Mouse (Mus musculus): ENCODE results near the gene Dusp27. TPM values are rescaled to one million over a fixed set of nuclear protein-coding genes. Genes with fewer than 3 reads are reported as not detected.
"Not testable (repeated sequence)": the region's sequence is repeated elsewhere in the genome, so short reads cannot be mapped to it uniquely, and the experiment has no call there.

The Dusp27 gene
- polyA plus RNA-seq, 2 experiments from 2014 or later: not detected

GRCm38 (mm10) chr1:166141868-166142267 lies 14.1 kb upstream of the Dusp27 start:
- ATAC-seq: not testable (repeated sequence)

- no peak for ATAC-seq
These were observed 12.0 kb upstream of the Dusp27 start for GRCm38 (mm10) chr1:166139620-166140184.

DNA sequence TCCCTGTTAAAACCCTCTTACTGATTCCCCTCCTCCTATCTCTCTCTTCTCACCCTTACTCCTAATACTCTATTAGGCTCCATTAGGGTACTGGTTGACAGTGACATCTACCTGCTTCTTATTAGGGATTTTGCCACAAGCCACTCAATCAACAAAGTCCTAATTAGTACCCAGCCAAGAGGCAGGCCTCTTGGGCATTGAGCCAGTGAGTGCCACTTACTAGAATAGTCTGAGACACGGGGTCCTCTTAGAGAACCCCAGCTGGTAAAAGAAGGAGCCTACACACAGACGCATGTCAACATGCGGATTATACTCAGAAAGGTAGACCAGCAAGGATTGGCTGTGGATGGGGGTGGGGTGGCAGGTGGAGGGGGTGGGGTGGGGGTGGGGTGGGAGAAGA lies 11.4 kb upstream of the Dusp27 start:
- ATAC-seq: no peak

- ATAC-seq: no peak
These were observed 10.4 kb upstream of the Dusp27 start for GRCm38 (mm10) chr1:166138136-166138535.

DNA sequence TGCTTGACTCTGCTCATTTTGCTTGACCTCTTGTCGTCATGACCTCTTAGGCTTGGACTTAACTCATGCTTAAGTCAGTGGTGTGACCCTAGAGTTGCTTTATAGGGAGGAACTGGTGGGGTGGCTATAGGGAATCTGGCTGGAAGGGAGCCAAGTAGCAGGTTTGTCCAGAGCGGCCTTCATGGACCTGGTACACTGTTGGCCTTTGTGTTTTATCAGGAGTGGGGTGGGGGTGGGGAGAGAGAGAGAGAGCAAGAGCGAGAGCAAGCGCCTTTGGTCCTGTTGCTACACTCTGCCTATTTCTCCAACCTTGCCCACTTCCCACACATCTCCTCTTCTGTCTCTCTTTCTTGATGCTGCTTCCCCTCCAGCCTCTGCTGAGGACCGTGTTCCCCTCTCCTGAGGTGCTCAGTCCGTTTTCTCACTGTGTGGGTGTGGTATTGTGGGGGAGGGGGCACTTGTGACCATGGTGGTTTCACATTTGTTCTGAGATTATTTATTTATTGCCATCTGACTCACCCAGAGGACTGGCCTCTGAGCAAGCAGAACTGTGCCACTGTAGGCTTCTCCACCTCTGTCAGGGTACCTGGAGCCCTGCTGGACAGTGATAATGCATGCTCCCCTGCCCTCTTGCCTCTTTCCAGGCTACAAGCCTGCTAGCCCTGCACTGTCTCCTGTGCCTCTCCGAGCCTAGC lies 9.7 kb upstream of the Dusp27 start:
- no peak for ATAC-seq

DNA sequence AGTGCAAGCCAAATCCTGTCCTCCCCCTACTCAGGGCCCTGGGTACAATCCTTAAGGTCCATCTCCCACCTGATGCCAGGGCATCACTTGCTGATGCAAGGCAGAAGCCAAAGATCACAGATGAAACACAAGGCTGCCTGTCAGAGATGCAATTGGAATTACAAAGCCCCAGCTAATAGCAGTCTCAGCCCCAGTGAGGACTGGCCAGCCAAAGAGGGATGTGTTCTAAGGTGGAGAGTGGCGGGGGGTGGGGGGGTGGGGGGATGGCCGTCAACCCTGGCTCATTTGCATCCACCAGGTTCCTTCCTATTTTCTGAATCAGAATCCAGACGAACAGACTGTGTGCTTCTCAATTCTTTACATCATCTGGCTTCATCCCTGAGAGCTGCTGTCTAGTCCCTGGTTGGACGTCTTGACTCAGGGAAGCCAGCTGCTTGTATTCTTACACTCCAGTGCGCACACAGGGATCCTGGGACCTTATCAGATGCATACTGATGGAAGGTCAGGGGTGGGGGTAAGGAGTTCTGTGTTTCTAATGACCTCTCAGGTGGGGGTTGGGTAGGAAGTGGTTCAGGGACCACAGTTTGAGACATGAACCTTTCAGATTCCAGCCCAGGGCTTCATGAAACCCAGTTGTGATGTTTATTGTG lies 7.5 kb upstream of the Dusp27 start:
- no peak for ATAC-seq

- ATAC-seq: no peak
These were observed 4.6 kb upstream of the Dusp27 start for GRCm38 (mm10) chr1:166132367-166132766.

- no peak for ATAC-seq
These were observed 2.6 kb upstream of the Dusp27 start, which contains the start of gene Gpa33 for GRCm38 (mm10) chr1:166130224-166130860. TSS of gene Gpa33 (plus strand) at chr1:166130238.

GRCm38 (mm10) chr1:166128551-166128950 lies 829 bp upstream of the Dusp27 start:
- ATAC-seq: no peak

- ATAC-seq: no peak
These were observed 927 bp downstream of the Dusp27 start for GRCm38 (mm10) chr1:166126795-166127194.

DNA sequence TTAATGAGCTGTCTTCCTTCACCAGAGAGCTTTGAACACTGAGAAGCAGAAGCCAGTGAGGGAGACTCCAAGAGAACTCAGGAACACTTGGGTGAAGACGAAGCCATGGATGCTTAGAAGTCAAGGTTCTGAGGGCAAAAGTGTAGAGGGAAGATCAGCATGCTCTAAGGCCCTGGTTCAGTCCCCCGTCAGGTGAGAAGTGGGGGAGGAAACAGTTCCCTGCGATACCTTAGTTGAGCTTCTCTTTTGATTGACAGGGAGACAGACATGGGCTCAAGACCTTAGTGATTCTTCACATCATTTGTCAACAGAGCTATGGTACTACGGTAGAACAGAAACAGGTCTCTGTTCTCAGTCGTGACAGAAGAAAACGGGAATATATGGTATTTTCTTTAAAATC lies 1.4 kb downstream of the Dusp27 start:
- ATAC-seq: no peak

DNA sequence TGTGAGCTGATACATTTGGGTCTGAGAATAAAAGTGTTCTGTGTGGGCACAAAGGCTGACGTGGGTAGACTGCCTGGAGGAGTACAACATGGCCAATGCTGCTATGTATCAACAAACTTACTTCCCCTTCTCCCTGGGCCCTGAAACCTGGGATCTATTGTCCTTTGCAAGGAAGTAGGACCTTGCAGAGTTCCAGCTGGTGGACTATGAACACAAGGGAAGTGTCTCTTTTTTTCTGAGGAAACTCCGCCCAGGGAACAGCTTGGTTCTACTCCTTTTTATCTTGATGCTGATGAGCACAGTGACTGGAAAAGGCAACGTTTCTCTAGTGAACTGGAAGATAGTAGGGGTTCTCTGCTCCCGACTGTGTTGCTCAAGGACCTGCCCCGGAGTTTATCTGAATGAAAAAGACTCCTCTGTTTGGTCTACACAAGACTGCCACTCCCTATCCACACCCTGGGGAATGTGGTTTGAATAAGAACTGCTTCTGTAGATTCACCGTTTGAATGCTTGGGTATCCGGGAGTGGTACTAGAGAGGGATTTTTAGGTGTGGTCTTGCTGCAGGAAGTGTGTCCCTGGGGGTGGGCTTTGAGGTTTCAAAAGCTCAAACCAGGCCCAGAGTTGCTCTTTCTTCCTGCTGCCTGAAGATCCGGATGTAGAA lies 2.7 kb downstream of the Dusp27 start:
- no peak for ATAC-seq

GRCm38 (mm10) chr1:166123751-166124150 lies 4.0 kb downstream of the Dusp27 start:
- ATAC-seq: no peak

- ATAC-seq: no peak
These were observed 4.7 kb downstream of the Dusp27 start for GRCm38 (mm10) chr1:166123045-166123444.

- ATAC-seq: no peak
These were observed 5.6 kb downstream of the Dusp27 start for GRCm38 (mm10) chr1:166122114-166122513.

- no peak for ATAC-seq
These were observed 9.7 kb downstream of the Dusp27 start for GRCm38 (mm10) chr1:166117866-166118639.

- no peak for ATAC-seq
These were observed 12.0 kb downstream of the Dusp27 start for GRCm38 (mm10) chr1:166115719-166116118.

DNA sequence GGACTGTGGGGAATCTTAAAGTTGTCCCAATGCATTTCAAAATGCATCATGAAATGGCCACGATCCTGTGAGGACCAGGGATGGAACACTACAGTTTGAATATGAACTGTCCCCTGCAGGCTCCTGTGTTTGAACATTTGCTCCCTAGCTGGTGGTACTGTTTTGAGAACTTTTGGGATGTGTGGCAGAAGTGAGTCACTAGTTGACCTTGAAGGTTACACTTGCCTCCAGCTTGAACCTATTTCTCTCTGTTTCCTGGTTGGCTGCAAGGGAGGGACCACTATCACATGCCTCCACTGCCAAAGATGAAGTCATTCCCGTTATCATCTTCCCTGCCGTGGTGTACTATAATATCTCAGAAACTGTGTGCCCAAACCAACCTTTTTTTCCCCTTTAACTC lies 12.7 kb downstream of the Dusp27 start:
- ATAC-seq: no peak

DNA sequence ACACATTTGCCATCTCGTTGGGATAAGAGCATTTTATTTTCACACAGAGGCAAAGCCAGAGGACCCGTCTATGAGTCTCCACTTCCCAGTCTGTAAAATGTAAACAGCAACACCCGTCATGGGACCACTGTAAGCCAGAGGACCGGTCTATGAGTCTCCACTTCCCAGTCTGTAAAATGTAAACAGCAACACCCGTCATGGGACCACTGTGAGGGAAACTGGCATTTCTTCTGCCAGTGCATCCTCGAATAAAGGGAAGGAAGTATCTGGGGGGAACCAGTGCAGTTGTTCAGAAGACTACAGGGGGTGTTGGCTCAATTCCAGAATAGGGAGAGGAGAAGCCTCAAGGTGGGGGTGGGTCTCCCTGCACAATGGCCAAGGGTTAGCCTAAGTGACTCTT lies 22.3 kb downstream of the Dusp27 start:
- ATAC-seq: no peak

DNA sequence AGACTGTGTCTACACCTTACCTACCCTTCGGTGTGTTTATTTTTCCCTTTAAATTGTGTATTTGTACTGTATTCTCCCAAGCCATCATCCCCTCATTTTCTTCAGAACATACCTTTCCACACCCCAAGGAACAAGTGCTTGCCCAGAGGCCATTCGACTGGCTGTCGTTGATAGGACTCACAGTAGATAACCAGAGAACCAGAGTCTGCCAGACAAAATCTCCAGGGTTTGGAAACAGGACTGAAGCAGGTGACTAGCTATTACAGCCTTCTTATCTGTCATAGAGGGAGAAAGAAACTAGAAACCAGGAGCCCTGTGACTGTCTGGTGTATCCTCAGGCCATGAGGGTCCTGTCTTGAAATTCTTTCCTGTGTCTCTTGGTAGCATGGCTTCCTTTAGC lies 22.9 kb downstream of the Dusp27 start:
- no peak for ATAC-seq

GRCm38 (mm10) chr1:166102920-166103608 lies 24.7 kb downstream of the Dusp27 start:
- no peak for ATAC-seq

- ATAC-seq: no peak
These were observed 29.6 kb downstream of the Dusp27 start for GRCm38 (mm10) chr1:166098120-166098519.
